Mouse (Mus musculus) lung, postnatal 0 days (tissue): ENCODE data around the gene Kat6b.

Experiments used
- CTCF ChIP-seq: IDR thresholded peaks from 2 replicates; pipeline ENCODE4 v1.5.1; 2016; ENCODE audit warnings: antibody characterized with exemption, mild to moderate bottlenecking
- EP300 ChIP-seq: IDR thresholded peaks from 2 replicates; pipeline ENCODE4 v1.6.1; 2016; ENCODE audit warnings: antibody characterized with exemption, mild to moderate bottlenecking, control low read depth

GRCm38 (mm10) chr14:21434686-21435085 lies 46.5 kb upstream of the Kat6b start:
- no peak for TF ChIP-seq EP300
- no peak for TF ChIP-seq CTCF
